Mouse (Mus musculus): ENCODE measurements around the gene Tmem51.

DNA sequence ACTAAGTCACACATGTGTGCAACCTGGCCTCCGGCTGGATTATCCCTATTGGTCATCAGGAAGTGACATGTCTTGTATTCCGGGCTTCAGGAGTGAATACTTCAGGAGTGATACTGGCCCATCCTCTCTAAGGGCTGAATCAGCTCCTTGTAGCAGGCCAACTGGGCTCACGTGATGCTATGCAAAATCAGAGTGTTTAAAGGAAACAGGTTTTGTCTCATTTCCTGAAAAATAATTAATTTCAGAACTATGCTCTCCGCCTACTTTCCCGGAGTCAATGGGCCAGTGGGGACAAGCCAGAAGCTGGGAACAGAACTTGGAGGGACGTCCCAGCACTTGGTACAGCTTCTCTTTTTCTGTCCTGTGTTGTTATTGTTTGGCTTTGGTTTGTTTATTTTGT is 4.7 kb upstream of the Tmem51 start:
- TF ChIP-seq JUND (conservative IDR thresholded peaks at IDR 0.05; ENCODE audit: low read depth, low read length) (0 out of 2 replicates have a peak, but pooled peaks have one; percentile 25), POLR2A (IDR thresholded peaks at IDR 0.05; ENCODE audit: low read depth, low read length) (no peak), CTCF (conservative IDR thresholded peaks at IDR 0.05 in 1 of 2, IDR thresholded peaks at IDR 0.05 in 1 of 2; ENCODE audit: low read depth in 2 of 2, low read length in 2 of 2) (no peak), MXI1 (IDR thresholded peaks at IDR 0.05; ENCODE audit: low read depth, low read length) (no peak), NRF1 (IDR thresholded peaks at IDR 0.05; ENCODE audit: low read depth, low read length) (no peak), RAD21 (IDR thresholded peaks at IDR 0.05; ENCODE audit: low read depth, low read length) (no peak), EP300 (IDR thresholded peaks at IDR 0.05; ENCODE audit: low read length) (peak; percentile 73), E2F4 (IDR thresholded peaks at IDR 0.05; ENCODE audit: insufficient replicate concordance, low read depth, low read length) (no peak), SMC3 (IDR thresholded peaks at IDR 0.05; ENCODE audit: low read depth, low read length) (no peak), BHLHE40 (IDR thresholded peaks at IDR 0.05; ENCODE audit: low read depth, low read length) (peak; percentile 96), USF1 (IDR thresholded peaks at IDR 0.05; ENCODE audit: low read depth, low read length) (peak; percentile 78)

All from CH12.LX (cell line).